In genomic region chr7:74457347-74457975, GRCm38 (mm10) we compare ENCODE assay signal across 9 mouse cellular contexts.
A peak's percentile ranks its signal among the peaks of the same experiment; 100 is the strongest.
DNase-seq lines count a peak whose midpoint lies in the region; ATAC-seq and TF ChIP-seq lines count a peak whose summit lies in the region.
"Had no signal": no experiment of that assay in that cellular context is flagged by ENCODE, and none has a peak within 500 bp of the region (broad histone marks: within the 10 kb centered on the region; RNA-seq: fewer than 3 reads in every experiment).

No protein-coding gene starts in this region.

- no peak overlapping the region for H3K4me3 ChIP-seq in lung, embryonic 14.5 days (ENCODE audit: low read depth, low read length)
- H3K4me3 ChIP-seq in intestine, postnatal 0 days (ENCODE audit: low read depth, low read length) = no peak overlapping the region
- no peak overlapping the region for H3K4me3 ChIP-seq in hindbrain, embryonic 11.5 days (ENCODE audit: low read depth, low read length)

- ATAC-seq in cerebellum, adult (ENCODE audit: insufficient number of reproducible peaks, low FRiP score, low TSS enrichment) = no peak
- peak; percentile 45 for ATAC-seq in granulocyte monocyte progenitor cell, adult 5-6 weeks (replicated peaks; ENCODE audit: poor library complexity, severe bottlenecking)
- no peak for ATAC-seq in lung, embryonic 14.5 days (ENCODE audit: insufficient read depth)
- ATAC-seq in intestine, postnatal 0 days = no peak
- no peak for ATAC-seq in hindbrain, embryonic 11.5 days (ENCODE audit: low FRiP score)
- ATAC-seq: forebrain, embryonic 14.5 days had no signal

- no peak overlapping the region for H3K9ac ChIP-seq in lung, embryonic 14.5 days
- no peak overlapping the region for H3K9ac ChIP-seq in intestine, postnatal 0 days (ENCODE audit: low read depth, low read length)
- no peak overlapping the region for H3K9ac ChIP-seq in hindbrain, embryonic 11.5 days (ENCODE audit: low read depth, low read length)

- H3K4me2 ChIP-seq in lung, embryonic 14.5 days = no peak overlapping the region
- no peak overlapping the region for H3K4me2 ChIP-seq in intestine, postnatal 0 days (replicated peaks; ENCODE audit: low read depth)
- H3K4me2 ChIP-seq in hindbrain, embryonic 11.5 days (replicated peaks; ENCODE audit: low read depth, low read length) = no peak overlapping the region

- peaks cover 14% of the 10 kb centered on the region for H3K4me1 ChIP-seq in lung, embryonic 14.5 days (ENCODE audit: insufficient read depth)
- no peaks in the 10 kb centered on the region for H3K4me1 ChIP-seq in intestine, postnatal 0 days (replicated peaks; ENCODE audit: control insufficient read depth, insufficient read depth, low read length)
- no peaks in the 10 kb centered on the region for H3K4me1 ChIP-seq in hindbrain, embryonic 11.5 days (replicated peaks; ENCODE audit: control insufficient read depth, insufficient read depth, low read length)

- DNase-seq in cerebellum, adult 11 months = peak; percentile 57
- DNase-seq in adipocyte (ENCODE audit: low spot score) (peak; percentile 18), liver (no peak)
- DNase-seq in lung, embryonic 14.5 days = peak; percentile 53
- DNase-seq in hindbrain, embryonic 11.5 days (ENCODE audit: low spot score) = no peak

- H3K27ac ChIP-seq in lung, embryonic 14.5 days (ENCODE audit: low read depth) = no peak overlapping the region
- no peak overlapping the region for H3K27ac ChIP-seq in intestine, postnatal 0 days (ENCODE audit: low read depth, low read length)
- H3K27ac ChIP-seq in hindbrain, embryonic 11.5 days (ENCODE audit: low read depth, low read length) = no peak overlapping the region

- no peak for TF ChIP-seq CTCF in lung, embryonic 14.5 days (IDR thresholded peaks at IDR 0.05; ENCODE audit: low read depth)
- no peak for TF ChIP-seq CTCF in intestine, postnatal 0 days (IDR thresholded peaks at IDR 0.05; ENCODE audit: low read depth)

- H3K9me3 ChIP-seq in lung, embryonic 14.5 days (ENCODE audit: low read depth, low read length) = no peaks in the 10 kb centered on the region
- H3K9me3 ChIP-seq in intestine, postnatal 0 days (ENCODE audit: control insufficient read depth) = no peaks in the 10 kb centered on the region
- no peaks in the 10 kb centered on the region for H3K9me3 ChIP-seq in hindbrain, embryonic 11.5 days (ENCODE audit: control insufficient read depth, low read length)

- no peaks in the 10 kb centered on the region for H3K36me3 ChIP-seq in lung, embryonic 14.5 days (ENCODE audit: insufficient read depth)
- no peaks in the 10 kb centered on the region for H3K36me3 ChIP-seq in intestine, postnatal 0 days (ENCODE audit: control insufficient read depth, insufficient read depth)
- no peaks in the 10 kb centered on the region for H3K36me3 ChIP-seq in hindbrain, embryonic 11.5 days (ENCODE audit: control insufficient read depth, insufficient read depth, low read length)

- no peaks in the 10 kb centered on the region for H3K27me3 ChIP-seq in lung, embryonic 14.5 days (ENCODE audit: insufficient read depth, low read length)
- no peaks in the 10 kb centered on the region for H3K27me3 ChIP-seq in intestine, postnatal 0 days (replicated peaks; ENCODE audit: control insufficient read depth, insufficient read depth, low read length)
- H3K27me3 ChIP-seq in hindbrain, embryonic 11.5 days (ENCODE audit: control insufficient read depth, insufficient read depth, low read length) = no peaks in the 10 kb centered on the region

- WGBS in lung, embryonic 14.5 days = 72% methylated on average over 5 of the region's 5 CpGs
- WGBS in intestine, postnatal 0 days = 79% methylated on average over 5 of the region's 5 CpGs
- WGBS in hindbrain, embryonic 11.5 days = 88% methylated on average over 5 of the region's 5 CpGs

Comparison
In these comparisons a context has a peak if more than half of its experiments do, and no peak if none do; other contexts are left out.
1. DNase-seq: peak in cerebellum, adult 11 months (single experiment), adipocyte (single experiment) and lung, embryonic 14.5 days (single experiment); none in liver (single experiment) and hindbrain, embryonic 11.5 days (single experiment).